Mouse (Mus musculus) embryonic facial prominence, embryonic 13.5 days (tissue): ENCODE data around the gene Nudt9. TPM values are rescaled to one million over a fixed set of nuclear protein-coding genes. Genes with fewer than 3 reads are reported as not detected.
"Not testable (repeated sequence)": the region's sequence is repeated elsewhere in the genome, so short reads cannot be mapped to it uniquely, and the experiment has no call there.

Experiments
- ATAC-seq: fragments of 200-750 bp; cut with Nextera tagmentation; 2 replicates; pipeline ENCODE4 v1.8.0; 2017; ENCODE audit warnings: low read depth; ENCODE audit not compliant: insufficient number of reproducible peaks, insufficient read depth, low FRiP score, low TSS enrichment
- H3K27ac ChIP-seq: fragments of 300-500 bp; sonication (generic); 2 replicates; pipeline ENCODE4 v1.5.1; 2015; ENCODE audit warnings: moderate library complexity, mild to moderate bottlenecking, inconsistent platforms
- H3K27me3 ChIP-seq: fragments of 300-500 bp; sonication (generic); 2 replicates; pipeline ENCODE4 v1.6.1; 2015; ENCODE audit warnings: mild to moderate bottlenecking, inconsistent platforms
- H3K36me3 ChIP-seq: fragments of 300-500 bp; sonication (generic); 2 replicates; pipeline ENCODE4 v1.6.1; 2015; ENCODE audit warnings: mild to moderate bottlenecking, inconsistent platforms
- H3K4me1 ChIP-seq: fragments of 300-500 bp; sonication (generic); 2 replicates; pipeline ENCODE4 v1.6.1; 2015; ENCODE audit warnings: inconsistent platforms
- H3K4me2 ChIP-seq: fragments of 300-500 bp; sonication (generic); 2 replicates; pipeline ENCODE4 v1.6.1; 2015; ENCODE audit warnings: moderate library complexity, mild to moderate bottlenecking, inconsistent platforms
- H3K4me3 ChIP-seq: fragments of 300-500 bp; sonication (generic); 2 replicates; pipeline ENCODE4 v1.5.1; 2015; ENCODE audit warnings: mild to moderate bottlenecking, inconsistent platforms
- H3K9ac ChIP-seq: fragments of 300-500 bp; sonication (generic); 2 replicates; pipeline ENCODE4 v1.6.1; 2015; ENCODE audit warnings: mild to moderate bottlenecking, inconsistent platforms
- H3K9me3 ChIP-seq: fragments of 300-500 bp; sonication (generic); 2 replicates; pipeline ENCODE4 v1.6.1; 2016; ENCODE audit warnings: inconsistent platforms
- WGBS: fragments of 180-500 bp; shearing (Covaris S2); methylation state at CpG from one replicate; pipeline ENCODE4 v1.1.7; 2015; ENCODE audit warnings: mixed read lengths; 5-methylcytosine and 5-hydroxymethylcytosine counted together
- polyA plus RNA-seq: library from polyadenylated mRNA; unstranded; fragments of >200 nt; fragmentation: Nextera tagmentation; extraction: Ambion mirVana; gene quantifications from 2 replicates; pipeline ENCODE4 v1.2.1, GENCODE M21; 2015

Gene Nudt9
- polyA plus RNA-seq, 1 experiment from 2014 or later = 63.0 TPM

GRCm38 (mm10) chr5:104021597-104022378 lies 24.3 kb upstream of the Nudt9 start, which contains the start of gene Hsd17b11:
Gene Hsd17b11 (minus strand): TSS chr5:104021919.
- ATAC-seq = peak; percentile 77; the same call in 1 of the 2 replicates
- Histone ChIP-seq H3K36me3 (peaks cover 12% of the 10 kb centered on the region), H3K9me3 (no peaks in the 10 kb centered on the region), H3K4me1 (peaks cover 20% of the 10 kb centered on the region; the same call in 1 of the 2 replicates), H3K4me2 (peak within 1 kb of the TSS; percentile 71), H3K27ac (peak within 1 kb of the TSS; percentile 79), H3K27me3 (peaks cover 15% of the 10 kb centered on the region), H3K9ac (peak within 1 kb of the TSS; percentile 70), H3K4me3 (peak within 1 kb of the TSS; percentile 50)
- 1% methylated on average over 31 of the region's 31 CpGs for WGBS

DNA sequence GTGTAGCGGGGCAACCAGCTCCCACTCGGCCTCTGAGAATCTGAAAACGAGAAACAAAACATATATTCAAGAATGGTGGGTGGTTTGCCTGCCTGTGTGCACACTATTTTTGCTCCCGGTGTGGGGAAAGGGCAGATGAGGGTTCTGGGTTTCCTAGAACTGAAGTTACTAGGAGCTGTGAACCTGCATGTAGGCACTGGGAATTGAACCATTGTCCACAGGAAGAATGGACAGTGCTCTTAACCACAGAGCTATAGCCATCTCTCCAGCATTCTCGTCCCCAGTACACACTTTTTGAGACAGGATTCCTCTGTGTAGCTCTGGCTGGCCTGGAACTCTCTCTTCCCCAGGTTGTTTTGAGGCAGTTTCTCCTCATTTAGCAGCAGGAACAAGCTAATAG lies 23.5 kb upstream of the Nudt9 start:
- H3K4me3 ChIP-seq = no peak overlapping the region
- peak overlapping the region; percentile 71 for H3K4me2 ChIP-seq
- peaks cover 15% of the 10 kb centered on the region for H3K27me3 ChIP-seq
- H3K27ac ChIP-seq = no peak overlapping the region
- H3K9ac ChIP-seq = no peak overlapping the region
- ATAC-seq = no peak
- 30% methylated on average over 5 of the region's 5 CpGs for WGBS
- H3K9me3 ChIP-seq = no peaks in the 10 kb centered on the region
- peaks cover 5% of the 10 kb centered on the region; the same call in 1 of the 2 replicates for H3K36me3 ChIP-seq
- peaks cover 20% of the 10 kb centered on the region; the same call in 1 of the 2 replicates for H3K4me1 ChIP-seq

- Histone ChIP-seq H3K4me3 (no peak overlapping the region), H3K27me3 (peaks cover 15% of the 10 kb centered on the region), H3K4me1 (peaks cover 20% of the 10 kb centered on the region; the same call in 1 of the 2 replicates), H3K27ac (no peak overlapping the region), H3K9ac (no peak overlapping the region), H3K9me3 (no peaks in the 10 kb centered on the region), H3K4me2 (no peak overlapping the region), H3K36me3 (no peaks in the 10 kb centered on the region)
- 73% methylated on average over 8 of the region's 8 CpGs for WGBS
- ATAC-seq = no peak
These were observed 22.7 kb upstream of the Nudt9 start for GRCm38 (mm10) chr5:104023289-104024020.

GRCm38 (mm10) chr5:104024193-104024592 lies 21.9 kb upstream of the Nudt9 start:
- H3K9ac ChIP-seq, H3K4me3 ChIP-seq, H3K36me3 ChIP-seq, H3K4me2 ChIP-seq, ATAC-seq, H3K27ac ChIP-seq, H3K9me3 ChIP-seq: not testable (repeated sequence)
- peaks cover 20% of the 10 kb centered on the region; the same call in 1 of the 2 replicates for H3K4me1 ChIP-seq
- WGBS = 72% methylated on average over 5 of the region's 5 CpGs
- peaks cover 15% of the 10 kb centered on the region for H3K27me3 ChIP-seq

GRCm38 (mm10) chr5:104024762-104025161 lies 21.3 kb upstream of the Nudt9 start:
- H3K36me3 ChIP-seq = no peaks in the 10 kb centered on the region
- peaks cover 15% of the 10 kb centered on the region for H3K27me3 ChIP-seq
- no peak overlapping the region for H3K27ac ChIP-seq
- ATAC-seq = no peak
- H3K9me3 ChIP-seq = no peaks in the 10 kb centered on the region
- 51% methylated on average over 11 of the region's 11 CpGs for WGBS
- H3K4me2 ChIP-seq = no peak overlapping the region
- H3K4me3 ChIP-seq = no peak overlapping the region
- peaks cover 20% of the 10 kb centered on the region; the same call in 1 of the 2 replicates for H3K4me1 ChIP-seq
- no peak overlapping the region for H3K9ac ChIP-seq

DNA sequence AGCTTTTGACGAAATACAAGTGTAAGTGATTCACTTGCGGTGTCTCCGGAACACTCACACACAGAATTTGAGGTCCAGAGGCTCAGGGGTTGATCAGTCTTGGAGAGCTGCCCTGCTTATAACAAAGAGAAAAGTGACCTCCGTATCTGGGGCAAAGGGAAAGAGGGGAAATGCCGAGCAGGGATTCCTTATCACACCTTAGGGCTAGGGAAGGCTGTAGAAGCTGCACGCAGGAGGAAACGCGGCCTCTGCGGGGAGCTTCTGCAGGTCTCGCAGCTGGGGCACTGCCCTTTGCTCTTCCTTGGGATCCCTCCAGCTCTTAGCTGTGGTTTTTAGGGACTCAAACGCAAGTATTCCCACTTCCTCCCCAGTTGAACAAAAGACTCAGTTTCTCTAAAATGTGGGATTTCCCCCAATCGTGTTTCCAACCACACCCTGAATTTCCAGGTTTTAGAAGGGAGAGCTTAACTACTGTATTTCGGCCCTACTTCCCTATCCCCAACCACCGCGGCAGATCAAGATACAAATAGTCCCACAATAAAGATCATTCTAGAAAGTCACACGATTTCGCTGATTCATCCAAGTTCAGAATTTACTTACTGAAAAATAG lies 20.8 kb upstream of the Nudt9 start:
- H3K9me3 ChIP-seq = no peaks in the 10 kb centered on the region
- H3K27me3 ChIP-seq = peaks cover 15% of the 10 kb centered on the region
- no peak overlapping the region for H3K27ac ChIP-seq
- 37% methylated on average over 17 of the region's 17 CpGs for WGBS
- H3K9ac ChIP-seq = no peak overlapping the region
- H3K36me3 ChIP-seq = no peaks in the 10 kb centered on the region
- H3K4me3 ChIP-seq = no peak overlapping the region
- H3K4me1 ChIP-seq = peaks cover 20% of the 10 kb centered on the region; the same call in 1 of the 2 replicates
- H3K4me2 ChIP-seq = no peak overlapping the region
- no peak for ATAC-seq

- Histone ChIP-seq H3K27me3 (no peaks in the 10 kb centered on the region), H3K4me3 (no peak overlapping the region), H3K4me1 (no peaks in the 10 kb centered on the region), H3K9me3 (no peaks in the 10 kb centered on the region), H3K27ac (no peak overlapping the region), H3K36me3 (no peaks in the 10 kb centered on the region), H3K4me2 (no peak overlapping the region), H3K9ac (no peak overlapping the region)
- no peak for ATAC-seq
- WGBS = 85% methylated on average over 2 of the region's 2 CpGs
These were observed 13.5 kb upstream of the Nudt9 start for GRCm38 (mm10) chr5:104032434-104033097.

DNA sequence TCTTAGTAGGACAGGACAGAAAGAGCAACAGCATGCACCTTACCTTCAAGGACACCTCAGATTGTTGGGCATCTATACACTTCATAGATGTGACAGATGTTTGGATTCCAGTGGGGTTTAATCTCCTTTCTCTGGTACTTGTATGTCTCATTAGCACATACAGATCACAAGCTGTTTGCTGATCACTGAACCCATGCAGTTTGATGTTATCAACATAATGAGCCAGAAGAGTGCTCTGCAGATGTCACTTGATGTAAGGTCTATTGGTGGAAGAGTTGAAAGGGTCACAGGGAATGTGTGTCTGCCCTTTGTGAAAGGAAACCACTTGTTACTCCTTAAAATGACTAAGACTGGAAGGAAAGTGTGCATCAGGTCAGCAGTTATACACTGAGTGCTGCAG lies 11.0 kb upstream of the Nudt9 start:
- H3K4me3 ChIP-seq = no peak overlapping the region
- no peaks in the 10 kb centered on the region for H3K36me3 ChIP-seq
- H3K27me3 ChIP-seq = no peaks in the 10 kb centered on the region
- no peak overlapping the region for H3K9ac ChIP-seq
- H3K4me2 ChIP-seq = no peak overlapping the region
- H3K27ac ChIP-seq = no peak overlapping the region
- H3K4me1 ChIP-seq = no peaks in the 10 kb centered on the region
- no peak for ATAC-seq
- no peaks in the 10 kb centered on the region for H3K9me3 ChIP-seq

DNA sequence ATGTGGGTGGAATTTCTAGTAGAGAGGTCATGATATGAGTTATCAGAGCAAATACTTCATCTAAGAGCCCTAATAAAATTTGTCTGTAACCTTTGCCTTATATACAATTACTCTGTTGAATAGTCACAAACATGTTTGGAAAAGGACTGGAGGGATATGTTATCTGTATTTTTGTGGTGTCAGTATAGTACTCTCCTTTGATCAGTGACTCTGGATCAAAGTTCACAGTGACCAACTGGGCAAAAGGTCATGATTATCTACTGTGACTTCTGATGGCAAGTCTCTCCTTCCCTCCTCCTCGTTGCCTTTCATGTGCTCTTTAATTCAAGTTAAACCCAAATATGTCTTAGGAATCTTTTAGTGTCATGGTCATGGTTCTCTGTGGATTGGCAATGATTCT lies 10.3 kb upstream of the Nudt9 start:
- H3K9ac ChIP-seq = no peak overlapping the region
- no peaks in the 10 kb centered on the region for H3K9me3 ChIP-seq
- 51% methylated on average over 1 of the region's 1 CpGs for WGBS
- no peak overlapping the region for H3K4me2 ChIP-seq
- H3K27ac ChIP-seq = no peak overlapping the region
- no peaks in the 10 kb centered on the region for H3K36me3 ChIP-seq
- no peak overlapping the region for H3K4me3 ChIP-seq
- H3K4me1 ChIP-seq = no peaks in the 10 kb centered on the region
- H3K27me3 ChIP-seq = no peaks in the 10 kb centered on the region
- ATAC-seq = no peak

- 80% methylated on average over 1 of the region's 1 CpGs for WGBS
- Histone ChIP-seq H3K27me3 (no peaks in the 10 kb centered on the region), H3K4me2 (no peak overlapping the region), H3K9me3 (no peaks in the 10 kb centered on the region), H3K27ac (no peak overlapping the region), H3K4me3 (no peak overlapping the region), H3K9ac (no peak overlapping the region), H3K36me3 (no peaks in the 10 kb centered on the region), H3K4me1 (no peaks in the 10 kb centered on the region)
- ATAC-seq = no peak
These were observed 9.4 kb upstream of the Nudt9 start for GRCm38 (mm10) chr5:104036686-104037085.
